Mouse (Mus musculus): Measurements from ENCODE around the gene Tmem140.
A peak's percentile ranks its signal among the peaks of the same experiment; 100 is the strongest.

Gene Tmem140

DNA sequence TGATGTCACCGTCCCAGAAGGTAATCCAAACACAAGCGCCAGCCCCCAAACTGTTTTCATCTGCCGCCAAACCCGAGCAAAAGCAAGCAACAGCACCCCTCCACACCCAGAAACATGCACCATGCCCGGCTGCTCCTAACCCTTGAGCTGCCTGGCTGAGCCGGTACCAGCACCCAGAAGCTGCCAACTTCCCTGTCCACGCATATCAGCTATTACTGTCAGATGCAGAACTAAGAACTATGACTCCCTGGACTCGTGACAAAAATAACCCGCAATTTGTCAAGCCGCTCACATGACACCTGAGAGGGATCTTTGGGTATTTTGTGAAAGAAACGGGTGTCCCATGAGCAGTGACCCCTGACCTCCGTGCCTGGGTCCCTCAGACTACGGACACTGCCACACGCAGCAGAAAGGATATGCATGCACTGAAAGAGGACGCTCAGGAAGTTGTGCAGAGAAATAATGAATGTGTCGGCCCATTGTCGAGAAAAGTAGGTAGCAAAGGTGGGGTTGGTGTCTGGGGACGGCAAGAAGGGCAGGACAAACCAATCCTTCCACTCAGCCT is 44.8 kb downstream of the Tmem140 start:
- DNase-seq (ENCODE audit: low spot score in 2 of 2), result no peak

- DNase-seq (ENCODE audit: low spot score in 2 of 2), result no peak
Measured at GRCm38 (mm10) chr6:34909631-34910345, 46.8 kb downstream of the Tmem140 start.

- peak; percentile 69 to 88 for DNase-seq (ENCODE audit: low spot score in 2 of 2)
Measured at GRCm38 (mm10) chr6:34910371-34911219, 47.6 kb downstream of the Tmem140 start, which contains the start of gene Wdr91. Gene Wdr91, minus strand, starts transcription at chr6:34910876.

DNA sequence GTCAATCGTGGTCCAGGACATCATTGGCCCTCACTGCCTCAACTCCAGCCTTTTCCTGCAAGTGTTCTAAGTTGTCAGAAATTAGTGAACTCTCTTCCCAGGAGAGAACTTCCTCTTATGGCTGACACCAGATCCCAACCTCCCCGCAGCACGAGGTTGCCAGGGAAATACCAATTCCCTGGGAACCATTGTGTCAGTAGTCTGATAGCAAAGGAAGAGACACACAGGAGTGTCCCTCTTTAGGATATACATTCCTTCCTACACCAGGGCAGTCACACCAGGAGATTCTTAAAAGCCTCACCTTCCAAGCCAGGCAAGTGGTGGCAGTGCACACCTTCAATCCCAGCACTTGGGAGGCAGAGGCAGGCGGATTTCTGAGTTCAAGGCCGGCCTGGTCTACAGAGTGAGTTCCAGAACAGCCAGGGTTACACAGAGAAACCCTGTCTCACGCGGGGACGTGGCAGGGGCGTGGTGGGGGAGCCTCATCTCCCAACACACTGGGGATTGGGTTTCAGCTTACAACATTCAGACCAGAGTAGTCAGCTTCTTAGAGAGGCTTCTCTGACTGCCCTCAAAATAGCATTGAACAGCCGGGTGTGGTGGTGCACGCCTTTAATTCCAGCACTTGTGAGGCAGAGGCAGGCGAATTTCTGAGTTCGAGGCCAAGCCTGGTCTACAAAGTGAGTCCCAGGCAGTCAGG is 50.5 kb downstream of the Tmem140 start:
- no peak for DNase-seq (ENCODE audit: low spot score in 2 of 2)

DNA sequence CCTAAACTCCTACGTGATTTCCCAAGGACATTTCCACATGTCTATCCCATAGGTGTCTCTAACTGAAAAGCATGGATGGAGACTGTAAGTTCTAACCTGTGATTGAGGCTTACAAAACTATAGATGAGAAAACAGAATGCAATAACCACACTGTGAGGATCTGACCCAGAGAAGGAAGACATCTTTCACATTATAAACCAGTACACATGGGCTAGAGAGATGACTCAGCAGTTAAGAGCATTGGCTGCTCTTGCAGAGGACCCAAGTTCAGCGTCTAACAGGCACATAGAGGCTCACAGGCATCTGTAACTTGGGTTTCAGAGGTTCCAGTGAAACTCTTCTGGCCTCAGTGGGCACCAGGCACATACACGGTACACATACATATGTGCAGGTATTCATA is 51.5 kb downstream of the Tmem140 start:
- DNase-seq (ENCODE audit: low spot score in 2 of 2), result no peak

GRCm38 (mm10) chr6:34919146-34919545 is 56.2 kb downstream of the Tmem140 start:
- DNase-seq (ENCODE audit: low spot score in 2 of 2), result no peak

GRCm38 (mm10) chr6:34919956-34920355 is 57.0 kb downstream of the Tmem140 start, which contains the start of gene Stra8:
Gene Stra8, plus strand, starts transcription at chr6:34920163.
- no peak for DNase-seq (ENCODE audit: low spot score in 2 of 2)

- DNase-seq (ENCODE audit: low spot score in 2 of 2), result no peak
Measured at GRCm38 (mm10) chr6:34920631-34921030, 57.7 kb downstream of the Tmem140 start.

DNA sequence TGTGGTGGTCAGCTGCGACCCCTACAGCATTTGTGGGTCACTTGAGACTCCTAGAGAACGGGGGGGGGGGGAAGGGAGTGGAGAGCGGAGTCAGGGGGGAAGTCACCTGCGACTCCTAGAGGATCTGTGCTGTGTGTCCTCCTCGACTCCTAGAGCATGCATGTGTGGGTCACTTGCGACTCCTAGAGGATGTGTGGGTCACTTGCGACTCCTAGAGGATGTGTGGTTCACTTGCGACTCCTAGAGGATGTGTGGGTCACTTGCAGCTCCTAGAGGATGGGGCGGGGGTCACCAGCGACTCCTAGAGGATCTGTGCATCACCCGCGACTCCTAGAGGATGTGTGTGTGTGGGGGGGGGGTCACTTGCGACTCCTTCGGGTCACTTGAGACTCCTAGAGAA is 59.0 kb downstream of the Tmem140 start:
- DNase-seq (ENCODE audit: low spot score in 2 of 2), result no peak

All from left cerebral cortex, adult 9 months (tissue).